Mouse (Mus musculus) ES-Bruce4 (cell line): ENCODE data around the gene Syngr1. TPM values are rescaled to one million over a fixed set of nuclear protein-coding genes. Genes with fewer than 3 reads are reported as not detected.
A peak's percentile ranks its signal among the peaks of the same experiment; 100 is the strongest.

Experiments used
- H3K27ac ChIP-seq: 2 replicates; pipeline ENCODE4 v1.5.1; 2012; ENCODE audit warnings: low read length, inconsistent platforms; ENCODE audit not compliant: insufficient read depth
- H3K27me3 ChIP-seq: 2 replicates; pipeline ENCODE4 v1.6.1; 2012; ENCODE audit warnings: mild to moderate bottlenecking, low read length, inconsistent platforms; ENCODE audit not compliant: control insufficient read depth, poor library complexity, insufficient read depth, severe bottlenecking
- H3K36me3 ChIP-seq: 2 replicates; pipeline ENCODE4 v1.6.1; 2012; ENCODE audit warnings: inconsistent platforms, mild to moderate bottlenecking, low read length, moderate library complexity; ENCODE audit not compliant: control insufficient read depth, poor library complexity, insufficient read depth, severe bottlenecking
- H3K4me1 ChIP-seq: one replicate; pipeline ENCODE4 v1.8.1; 2011; ENCODE audit warnings: low read length; ENCODE audit not compliant: control insufficient read depth, insufficient read depth
- H3K4me3 ChIP-seq: 2 replicates; pipeline ENCODE4 v1.5.1; 2011; ENCODE audit warnings: low read depth, mild to moderate bottlenecking, low read length
- H3K9ac ChIP-seq: 2 replicates; pipeline ENCODE4 v1.6.1; 2012; ENCODE audit warnings: low read depth, mild to moderate bottlenecking, inconsistent platforms; ENCODE audit not compliant: poor library complexity, severe bottlenecking
- H3K9me3 ChIP-seq: replicated peaks from 2 replicates; pipeline ENCODE4 v1.6.1; 2012; ENCODE audit warnings: mild to moderate bottlenecking, low read length, inconsistent platforms; ENCODE audit not compliant: control insufficient read depth, poor library complexity, insufficient read depth, severe bottlenecking
- CTCF ChIP-seq: IDR thresholded peaks from one replicate; pipeline ENCODE4 v1.8.1; 2011; ENCODE audit warnings: low read depth, low read length
- EP300 ChIP-seq: IDR thresholded peaks from 2 replicates; pipeline ENCODE4 v1.6.1; 2011; ENCODE audit warnings: low read depth, low read length; ENCODE audit not compliant: insufficient read depth
- POLR2A ChIP-seq: IDR thresholded peaks from one replicate; pipeline ENCODE4 v1.8.1; 2011; ENCODE audit warnings: low read length; ENCODE audit not compliant: insufficient read depth
- polyA plus RNA-seq: library from polyadenylated mRNA; stranded (reverse); fragments of >200 nt; gene quantifications from 2 replicates; pipeline ENCODE4 v1.2.4, GENCODE M21; 2011; ENCODE audit warnings: low read depth; ENCODE audit not compliant: missing spikeins, insufficient read depth, insufficient read length

Syngr1 gene
- polyA plus RNA-seq, 1 experiment: 32.3 TPM

GRCm38 (mm10) chr15:80090741-80091120 is 403 bp upstream of the Syngr1 start:
- TF ChIP-seq EP300 (no peak), POLR2A (no peak), CTCF (no peak)
- Histone ChIP-seq H3K27ac (peak overlapping the region; percentile 39), H3K9me3 (no peaks in the 10 kb centered on the region), H3K4me3 (peak overlapping the region; percentile 58), H3K4me1 (peaks cover 1% of the 10 kb centered on the region), H3K36me3 (no peaks in the 10 kb centered on the region), H3K9ac (peak overlapping the region; percentile 52), H3K27me3 (no peaks in the 10 kb centered on the region)

- H3K27ac ChIP-seq: no peak overlapping the region
Measured at GRCm38 (mm10) chr15:80092041-80092441, 907 bp downstream of the Syngr1 start.

GRCm38 (mm10) chr15:80092599-80092998 is 1.5 kb downstream of the Syngr1 start:
- TF ChIP-seq CTCF (no peak), EP300 (peak; percentile 26; the same call in 1 of the 2 replicates), POLR2A (no peak)
- Histone ChIP-seq H3K4me1 (peaks cover 8% of the 10 kb centered on the region), H3K9me3 (no peaks in the 10 kb centered on the region), H3K36me3 (no peaks in the 10 kb centered on the region), H3K9ac (peak overlapping the region; percentile 52), H3K4me3 (peak overlapping the region; percentile 80), H3K27me3 (no peaks in the 10 kb centered on the region), H3K27ac (no peak overlapping the region)

More at GRCm38 (mm10) chr15:80092041-80092441, 907 bp downstream of the Syngr1 start:
- H3K9me3 ChIP-seq: no peaks in the 10 kb centered on the region
- no peaks in the 10 kb centered on the region for H3K27me3 ChIP-seq
- TF ChIP-seq CTCF: no peak
- no peak for TF ChIP-seq POLR2A
- no peak for TF ChIP-seq EP300
- no peaks in the 10 kb centered on the region for H3K36me3 ChIP-seq
- H3K4me3 ChIP-seq: peak overlapping the region; percentile 80
- peaks cover 8% of the 10 kb centered on the region for H3K4me1 ChIP-seq
- H3K9ac ChIP-seq: peak overlapping the region; percentile 52

DNA sequence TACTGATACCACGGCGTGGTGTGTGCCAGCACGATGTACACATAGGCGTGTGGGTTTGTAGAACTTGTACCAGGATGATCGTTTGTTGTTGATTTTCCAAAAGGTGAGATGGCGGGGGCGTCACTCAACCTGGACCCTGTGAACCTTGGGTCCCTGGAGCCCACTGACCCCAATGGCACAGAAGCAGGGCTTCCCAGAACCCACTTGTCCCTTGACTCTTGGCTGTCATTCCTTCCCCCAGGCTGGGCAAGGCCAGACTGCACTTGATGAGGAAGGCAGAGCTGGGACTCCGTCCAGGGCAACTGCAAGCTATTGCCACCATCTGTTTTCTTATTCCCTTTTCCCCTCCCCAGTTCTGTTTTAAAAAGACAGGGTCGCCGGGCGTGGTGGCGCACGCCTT is 3.1 kb downstream of the Syngr1 start:
- H3K4me1 ChIP-seq: peaks cover 19% of the 10 kb centered on the region
- H3K27me3 ChIP-seq: no peaks in the 10 kb centered on the region

DNA sequence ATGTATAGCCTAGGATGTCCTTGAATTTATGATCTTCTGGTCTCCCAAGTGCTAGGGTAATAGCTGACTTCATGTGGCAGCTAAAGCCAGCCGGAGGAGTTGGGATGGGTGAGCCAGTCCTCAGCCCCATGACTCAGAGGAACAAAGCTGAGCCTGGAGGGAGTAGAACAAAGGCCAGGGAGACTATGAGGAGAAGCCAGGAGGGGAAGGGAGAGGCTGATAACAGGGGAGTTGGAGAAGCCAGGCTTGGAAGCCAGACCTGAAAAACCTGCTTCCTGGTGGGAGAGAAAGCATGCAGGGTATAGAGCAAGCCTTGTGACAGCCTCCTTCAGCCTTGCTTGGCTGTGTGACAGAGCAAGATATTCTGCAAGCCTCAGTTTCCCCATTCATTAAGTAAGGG is 4.5 kb downstream of the Syngr1 start:
- no peaks in the 10 kb centered on the region for H3K36me3 ChIP-seq
- H3K27me3 ChIP-seq: no peaks in the 10 kb centered on the region
- H3K4me3 ChIP-seq: no peak overlapping the region
- peaks cover 23% of the 10 kb centered on the region for H3K4me1 ChIP-seq
- TF ChIP-seq POLR2A (no peak), CTCF (no peak), EP300 (0 out of 2 replicates have a peak, but pooled peaks have one; percentile 52)
- H3K9me3 ChIP-seq: no peaks in the 10 kb centered on the region
- H3K27ac ChIP-seq: 0 out of 2 replicates have a peak overlapping the region, but pooled peaks have one; percentile 8
- H3K9ac ChIP-seq: no peak overlapping the region

More for the DNA sequence above, 3.1 kb downstream of the Syngr1 start:
- H3K9me3 ChIP-seq: no peaks in the 10 kb centered on the region
- no peak overlapping the region for H3K9ac ChIP-seq
- no peak overlapping the region for H3K27ac ChIP-seq
- H3K4me3 ChIP-seq: peak overlapping the region; percentile 31; the same call in 1 of the 2 replicates
- no peak for TF ChIP-seq POLR2A
- no peak for TF ChIP-seq EP300
- TF ChIP-seq CTCF: no peak
- H3K36me3 ChIP-seq: no peaks in the 10 kb centered on the region

- TF ChIP-seq CTCF: no peak
- TF ChIP-seq POLR2A: no peak
- TF ChIP-seq EP300: no peak
- Histone ChIP-seq H3K36me3 (no peaks in the 10 kb centered on the region), H3K4me3 (peak overlapping the region; percentile 6), H3K4me1 (peaks cover 23% of the 10 kb centered on the region), H3K9me3 (no peaks in the 10 kb centered on the region), H3K27ac (no peak overlapping the region), H3K27me3 (no peaks in the 10 kb centered on the region), H3K9ac (no peak overlapping the region)
Measured at GRCm38 (mm10) chr15:80096406-80096805, 5.3 kb downstream of the Syngr1 start.
